Mouse (Mus musculus): ENCODE results near the gene Por. TPM values are rescaled to one million over a fixed set of nuclear protein-coding genes. Genes with fewer than 3 reads are reported as not detected.
A peak's percentile ranks its signal among the peaks of the same experiment; 100 is the strongest.

Gene Por
- total and polyA plus RNA-seq, 3 experiments: 40.3 to 64.4 TPM; not detected in 1

GRCm38 (mm10) chr5:135630598-135630997 lies 39.2 kb upstream of the Por start:
- Histone ChIP-seq H3K4me1 (ENCODE audit: control insufficient read depth in 1 of 2, insufficient read depth in 2 of 2, low read length in 2 of 2) (peaks cover 0 to 14% of the 10 kb centered on the region in 2 experiments), H3K36me3 (ENCODE audit: control insufficient read depth in 1 of 2, insufficient read depth in 2 of 2, low read length in 2 of 2) (peaks cover 0 to 10% of the 10 kb centered on the region in 2 experiments; a peak in 2 of 4 replicates), H3K9me3 (replicated peaks; ENCODE audit: insufficient read depth, low read length) (no peaks in the 10 kb centered on the region), H3K27ac (ENCODE audit: control insufficient read depth, low read depth, low read length) (no peak overlapping the region), H3K27me3 (ENCODE audit: control insufficient read depth in 1 of 2, insufficient read depth in 2 of 2, low read length in 2 of 2) (no peaks in the 10 kb centered on the region), H3K79me2 (ENCODE audit: control insufficient read depth, insufficient read depth, low read length, poor library complexity) (peaks cover 6% of the 10 kb centered on the region), H3K4me3 (ENCODE audit: control insufficient read depth in 1 of 2, insufficient read depth in 1 of 2, low read depth in 2 of 2, low read length in 2 of 2) (no peak overlapping the region), H3K9ac (ENCODE audit: control insufficient read depth, low read depth, low read length, poor library complexity, severe bottlenecking) (no peak overlapping the region)
- DNase-seq (ENCODE audit: low read depth, low spot score): peak; percentile 80
- TF ChIP-seq CHD1 (IDR thresholded peaks at IDR 0.05; ENCODE audit: low read depth, low read length) (no peak), RCOR1 (IDR thresholded peaks at IDR 0.05; ENCODE audit: low read depth, low read length) (0 out of 2 replicates have a peak, but pooled peaks have one; percentile 16), USF1 (IDR thresholded peaks at IDR 0.05; ENCODE audit: low read depth, low read length) (no peak; the same call in 1 of the 2 replicates), NELFE (IDR thresholded peaks at IDR 0.05; ENCODE audit: low read depth, low read length) (no peak), ZC3H11A (IDR thresholded peaks at IDR 0.05; ENCODE audit: low read depth, low read length) (0 out of 2 replicates have a peak, but pooled peaks have one; percentile 14), ZMIZ1 (IDR thresholded peaks at IDR 0.05; ENCODE audit: low read depth, low read length) (no peak), KAT2A (conservative IDR thresholded peaks at IDR 0.05; ENCODE audit: low read depth, low read length) (no peak), RAD21 (IDR thresholded peaks at IDR 0.05; ENCODE audit: low read depth, low read length) (peak; percentile 25), ZNF384 (IDR thresholded peaks at IDR 0.05; ENCODE audit: low read depth, low read length) (peak; percentile 83), TBP (IDR thresholded peaks at IDR 0.05; ENCODE audit: low read depth, low read length) (no peak), POLR2AphosphoS5 (IDR thresholded peaks at IDR 0.05; ENCODE audit: borderline replicate concordance, low read depth, low read length) (no peak), MEF2A (IDR thresholded peaks at IDR 0.05; ENCODE audit: extremely low read depth, insufficient replicate concordance, low read depth, low read length, poor library complexity, severe bottlenecking) (no peak), HCFC1 (IDR thresholded peaks at IDR 0.05; ENCODE audit: low read depth, low read length) (peak; percentile 47; the same call in 1 of the 2 replicates), MYB (IDR thresholded peaks at IDR 0.05; ENCODE audit: low read depth, low read length) (no peak), SMC3 (IDR thresholded peaks at IDR 0.05; ENCODE audit: low read depth, low read length) (peak; percentile 67), CHD2 (IDR thresholded peaks at IDR 0.05; ENCODE audit: low read length) (no peak), ELF1 (IDR thresholded peaks at IDR 0.05; ENCODE audit: low read depth, low read length) (no peak), MAX (IDR thresholded peaks at IDR 0.05; ENCODE audit: low read length) (no peak), TAL1 (IDR thresholded peaks at IDR 0.05; ENCODE audit: low read length) (no peak), NRF1 (IDR thresholded peaks at IDR 0.05; ENCODE audit: insufficient read depth, low read depth, low read length, poor library complexity, severe bottlenecking) (no peak), ZKSCAN1 (IDR thresholded peaks at IDR 0.05; ENCODE audit: low read depth, low read length) (no peak), USF2 (IDR thresholded peaks at IDR 0.05; ENCODE audit: borderline replicate concordance in 1 of 2, insufficient read depth in 1 of 2, low read depth in 1 of 2, low read length in 2 of 2) (no peak), BHLHE40 (IDR thresholded peaks at IDR 0.05; ENCODE audit: borderline replicate concordance, low read depth, low read length) (no peak; the same call in 1 of the 2 replicates), GABPA (IDR thresholded peaks at IDR 0.05; ENCODE audit: low read depth, low read length) (no peak), POLR2A (IDR thresholded peaks at IDR 0.05; ENCODE audit: control insufficient read depth in 1 of 2, insufficient read depth in 1 of 2, low read depth in 1 of 2, low read length in 2 of 2, poor library complexity in 1 of 2) (no peak), POLR2AphosphoS2 (IDR thresholded peaks at IDR 0.05; ENCODE audit: low read length) (no peak), MXI1 (IDR thresholded peaks at IDR 0.05; ENCODE audit: low read depth, low read length) (no peak), MYC (IDR thresholded peaks at IDR 0.05; ENCODE audit: low read depth, low read length) (no peak), EP300 (IDR thresholded peaks at IDR 0.05; ENCODE audit: low read depth in 1 of 2, low read length in 2 of 2) (no peak), SIN3A (IDR thresholded peaks at IDR 0.05; ENCODE audit: low read length) (peak; percentile 20; the same call in 1 of the 2 replicates), GATA1 (IDR thresholded peaks at IDR 0.05; ENCODE audit: low read depth, low read length) (no peak), MAZ (IDR thresholded peaks at IDR 0.05; ENCODE audit: low read depth, low read length) (no peak), TCF12 (IDR thresholded peaks at IDR 0.05; ENCODE audit: low read depth, low read length) (no peak), E2F4 (IDR thresholded peaks at IDR 0.05; ENCODE audit: borderline replicate concordance, low read depth, low read length) (no peak), ETS1 (IDR thresholded peaks at IDR 0.05; ENCODE audit: low read depth, low read length) (no peak), UBTF (IDR thresholded peaks at IDR 0.05; ENCODE audit: borderline replicate concordance, insufficient read depth, low read depth, low read length) (no peak), JUND (IDR thresholded peaks at IDR 0.05; ENCODE audit: low read depth, low read length) (no peak), MAFK (IDR thresholded peaks at IDR 0.05; ENCODE audit: borderline replicate concordance, low read depth, low read length) (no peak)
